Mouse (Mus musculus) stomach, postnatal 0 days (tissue): Measurements from ENCODE around the gene St6galnac5. TPM values are rescaled to one million over a fixed set of nuclear protein-coding genes. Genes with fewer than 3 reads are reported as not detected.

Source experiments
- ATAC-seq: fragments of 200-750 bp; cut with Nextera tagmentation; 2 replicates; pipeline ENCODE4 v1.8.0; 2017; ENCODE audit not compliant: low FRiP score, low TSS enrichment
- DNase-seq: peaks from one replicate; pipeline ENCODE4 v3.0.0-alpha.2; 2016; ENCODE audit warnings: low spot score
- H3K27ac ChIP-seq: fragments of 300-500 bp; sonication (generic); replicated peaks from 2 replicates; pipeline ENCODE4 v1.5.1; 2014; ENCODE audit warnings: mild to moderate bottlenecking, control low read depth
- H3K27me3 ChIP-seq: fragments of 300-500 bp; sonication (generic); 2 replicates; pipeline ENCODE4 v1.6.1; 2014; ENCODE audit warnings: low read length; ENCODE audit not compliant: control insufficient read depth, insufficient read depth
- H3K36me3 ChIP-seq: fragments of 300-500 bp; sonication (generic); 2 replicates; pipeline ENCODE4 v1.6.1; 2014; ENCODE audit warnings: low read length, mixed read lengths; ENCODE audit not compliant: control insufficient read depth, insufficient read depth
- H3K4me1 ChIP-seq: fragments of 300-500 bp; sonication (generic); replicated peaks from 2 replicates; pipeline ENCODE4 v1.6.1; 2014; ENCODE audit warnings: antibody characterized with exemption; ENCODE audit not compliant: control insufficient read depth, insufficient read depth
- H3K4me2 ChIP-seq: fragments of 300-500 bp; sonication (generic); replicated peaks from 2 replicates; pipeline ENCODE4 v1.6.1; 2014; ENCODE audit warnings: low read depth, mild to moderate bottlenecking, control low read depth, moderate library complexity
- H3K4me3 ChIP-seq: fragments of 300-500 bp; sonication (generic); 2 replicates; pipeline ENCODE4 v1.5.1; 2014; ENCODE audit warnings: low read depth, low read length, control low read depth
- H3K9ac ChIP-seq: fragments of 300-500 bp; sonication (generic); 2 replicates; pipeline ENCODE4 v1.6.1; 2014; ENCODE audit warnings: mild to moderate bottlenecking, low read length, control low read depth, mixed read lengths
- H3K9me3 ChIP-seq: fragments of 300-500 bp; sonication (generic); 2 replicates; pipeline ENCODE4 v1.6.1; 2016; ENCODE audit warnings: low read length; ENCODE audit not compliant: control insufficient read depth
- CTCF ChIP-seq: IDR thresholded peaks from 2 replicates; pipeline ENCODE4 v1.5.1; 2016; ENCODE audit warnings: antibody characterized with exemption, low read depth, mild to moderate bottlenecking, moderate library complexity
- EP300 ChIP-seq: optimal IDR thresholded peaks from 2 replicates; pipeline ENCODE3; 2016; ENCODE audit warnings: antibody characterized with exemption
- WGBS: fragments of 180-500 bp; shearing (Covaris S2); extraction: QIAGEN DNeasy Blood & Tissue Kit; methylation state at CpG from one replicate; pipeline ENCODE4 v1.1.7; 2014; 5-methylcytosine and 5-hydroxymethylcytosine counted together
- polyA plus RNA-seq: library from polyadenylated mRNA; unstranded; fragments of >200 nt; fragmentation: Nextera tagmentation; extraction: Ambion mirVana; gene quantifications from 2 replicates; pipeline ENCODE4 v1.2.1, GENCODE M21; 2015

Gene St6galnac5
- polyA plus RNA-seq, 1 experiment from 2014 or later = 0.57 TPM

DNA sequence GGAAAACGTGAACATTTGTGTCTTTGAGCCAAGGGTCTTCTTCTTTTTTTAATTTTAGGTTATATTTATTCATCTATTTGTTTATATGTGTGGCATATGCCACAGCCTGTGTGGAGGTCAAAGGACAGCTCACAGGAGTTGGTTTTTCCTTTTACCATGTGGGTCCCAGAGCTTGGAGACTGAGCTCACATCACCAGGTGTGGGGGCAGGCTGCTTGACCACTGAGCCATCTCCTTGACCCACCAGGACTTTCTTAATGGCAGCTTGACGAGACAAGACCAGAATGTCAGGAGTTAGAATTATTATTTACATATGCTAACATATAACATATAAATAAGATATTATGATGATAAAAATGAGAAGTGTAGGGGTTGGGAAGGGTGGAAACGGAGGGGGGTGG, 85.9 kb downstream of the St6galnac5 start:
- Histone ChIP-seq H3K27ac (no peak overlapping the region), H3K9me3 (no peaks in the 10 kb centered on the region), H3K4me3 (no peak overlapping the region), H3K4me1 (no peaks in the 10 kb centered on the region), H3K9ac (no peak overlapping the region), H3K27me3 (no peaks in the 10 kb centered on the region), H3K36me3 (no peaks in the 10 kb centered on the region), H3K4me2 (no peak overlapping the region)
- 66% methylated on average over 3 of the region's 3 CpGs for WGBS
- DNase-seq = no peak
- ATAC-seq = no peak
- TF ChIP-seq CTCF = no peak

DNA sequence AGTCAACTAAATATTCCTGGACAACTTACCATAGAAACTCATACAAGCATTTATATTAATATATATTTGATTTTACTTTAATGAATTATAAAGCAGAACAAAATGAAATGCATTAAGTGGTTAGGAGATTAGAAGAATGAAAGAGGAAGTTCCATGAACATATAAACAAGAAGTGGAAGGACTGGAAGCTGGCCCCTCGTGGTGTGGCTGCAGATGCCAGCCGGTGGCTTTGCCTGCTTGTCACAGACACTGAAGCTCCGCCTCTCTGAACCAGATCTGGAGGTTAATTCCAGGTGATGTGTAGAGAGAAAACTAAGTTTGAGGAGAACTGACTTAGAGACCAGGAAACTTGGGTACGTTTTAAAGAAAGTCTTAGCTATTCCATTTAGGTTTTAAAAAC, 87.1 kb downstream of the St6galnac5 start:
- Histone ChIP-seq H3K4me2 (no peak overlapping the region), H3K4me1 (no peaks in the 10 kb centered on the region), H3K4me3 (no peak overlapping the region), H3K9me3 (no peaks in the 10 kb centered on the region), H3K27me3 (no peaks in the 10 kb centered on the region), H3K27ac (no peak overlapping the region), H3K36me3 (no peaks in the 10 kb centered on the region), H3K9ac (no peak overlapping the region)
- no peak for DNase-seq
- TF ChIP-seq CTCF (no peak), EP300 (no peak)
- no peak for ATAC-seq
- 39% methylated on average over 4 of the region's 4 CpGs for WGBS

DNA sequence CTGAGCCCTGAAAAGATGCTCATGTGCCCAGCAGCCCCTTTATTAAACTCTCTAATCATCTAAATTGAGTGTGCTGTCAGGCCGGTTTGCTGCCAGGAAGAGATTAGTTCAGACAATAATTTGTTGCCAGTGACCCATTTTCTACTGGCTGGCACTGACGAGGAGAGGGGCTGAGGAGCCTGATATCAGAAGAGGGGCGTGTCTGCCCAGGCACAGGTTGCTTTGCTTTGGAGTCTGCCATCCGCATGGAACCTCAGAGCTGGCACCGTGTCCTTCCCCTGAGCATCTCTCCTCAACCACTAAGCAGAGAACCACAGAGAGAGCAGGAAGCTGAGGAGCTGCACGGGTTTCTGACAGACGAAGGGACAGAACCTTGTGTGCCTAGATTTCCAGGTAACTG, 93.9 kb downstream of the St6galnac5 start:
- Histone ChIP-seq H3K27ac (no peak overlapping the region), H3K4me2 (no peak overlapping the region), H3K27me3 (no peaks in the 10 kb centered on the region), H3K9ac (no peak overlapping the region), H3K4me3 (no peak overlapping the region), H3K4me1 (no peaks in the 10 kb centered on the region), H3K9me3 (no peaks in the 10 kb centered on the region), H3K36me3 (no peaks in the 10 kb centered on the region)
- TF ChIP-seq EP300 = no peak
- TF ChIP-seq CTCF = no peak
- DNase-seq (no peak), ATAC-seq (no peak)
- 69% methylated on average over 7 of the region's 7 CpGs for WGBS

DNA sequence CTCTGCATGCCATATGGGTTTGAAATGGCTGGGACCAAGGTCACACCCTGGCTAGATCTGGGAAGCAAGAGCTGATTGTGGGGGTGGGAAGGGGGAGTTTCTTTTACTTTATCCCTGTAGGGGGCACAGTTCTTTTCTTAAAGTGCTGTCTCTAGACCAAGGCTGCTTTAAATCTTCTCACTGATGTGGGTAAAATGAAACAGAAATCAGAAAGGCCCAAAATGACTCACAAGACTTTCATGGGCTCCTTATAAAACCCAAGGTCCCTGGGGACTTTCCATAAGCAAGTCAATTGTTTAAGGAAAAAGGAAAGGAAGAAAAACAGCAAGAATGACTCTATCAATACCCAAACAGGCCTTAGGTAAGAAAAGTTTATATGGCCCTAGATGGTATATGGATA, 95.3 kb downstream of the St6galnac5 start:
- H3K4me1 ChIP-seq = no peaks in the 10 kb centered on the region
- no peaks in the 10 kb centered on the region for H3K36me3 ChIP-seq
- H3K27ac ChIP-seq = no peak overlapping the region
- H3K9me3 ChIP-seq = no peaks in the 10 kb centered on the region
- ATAC-seq = no peak
- no peak overlapping the region for H3K9ac ChIP-seq
- no peak for DNase-seq
- TF ChIP-seq EP300 (no peak), CTCF (no peak)
- H3K4me2 ChIP-seq = no peak overlapping the region
- H3K27me3 ChIP-seq = no peaks in the 10 kb centered on the region; the same call in 1 of the 2 replicates
- H3K4me3 ChIP-seq = no peak overlapping the region

DNA sequence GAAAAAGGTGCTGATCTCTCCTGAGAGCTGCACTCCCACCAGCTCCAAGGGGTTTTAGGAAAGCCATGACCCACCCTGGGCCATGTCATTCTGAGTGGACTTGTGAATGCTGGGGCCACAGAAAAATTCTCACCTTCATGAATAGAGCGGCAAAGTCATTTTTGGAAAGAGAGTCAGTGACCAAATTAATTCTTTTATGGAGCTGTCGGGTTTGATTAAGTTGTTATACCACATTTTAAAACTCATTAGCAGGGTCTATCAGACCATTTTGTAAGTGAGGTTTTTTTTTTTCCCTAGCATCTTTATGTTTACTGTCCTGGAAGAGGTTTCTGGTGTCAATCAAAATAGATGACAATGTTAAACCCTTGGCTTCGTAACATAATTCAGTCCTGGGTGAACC, 98.5 kb downstream of the St6galnac5 start:
- Histone ChIP-seq H3K4me3 (no peak overlapping the region), H3K9me3 (no peaks in the 10 kb centered on the region), H3K4me2 (no peak overlapping the region), H3K27ac (no peak overlapping the region), H3K9ac (no peak overlapping the region), H3K27me3 (no peaks in the 10 kb centered on the region; the same call in 1 of the 2 replicates), H3K36me3 (no peaks in the 10 kb centered on the region), H3K4me1 (no peaks in the 10 kb centered on the region)
- ATAC-seq (no peak), DNase-seq (no peak)
- TF ChIP-seq EP300 = no peak
- TF ChIP-seq CTCF = no peak
- WGBS = 85% methylated on average over 3 of the region's 3 CpGs

DNA sequence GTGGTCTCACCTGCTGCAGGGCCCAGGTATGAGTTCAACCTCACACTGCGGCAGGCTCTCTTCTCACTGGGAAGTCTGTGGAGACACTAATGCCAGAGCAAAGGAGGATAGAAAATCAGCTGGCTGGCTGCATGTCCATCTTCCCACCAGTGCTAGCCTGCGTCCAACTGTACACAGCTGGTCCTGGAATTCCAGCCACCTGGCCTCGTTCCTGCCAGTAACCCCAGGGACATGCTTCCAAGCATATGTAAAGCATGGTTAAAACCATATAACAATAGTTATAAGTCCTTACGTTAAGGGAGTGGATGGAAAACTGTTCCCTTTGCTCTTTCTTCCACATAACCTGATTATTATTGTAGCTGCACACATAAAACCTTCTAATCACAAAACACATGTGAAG, 100.3 kb downstream of the St6galnac5 start:
- Histone ChIP-seq H3K36me3 (no peaks in the 10 kb centered on the region), H3K4me2 (no peak overlapping the region), H3K9ac (no peak overlapping the region), H3K4me3 (no peak overlapping the region), H3K9me3 (no peaks in the 10 kb centered on the region), H3K4me1 (no peaks in the 10 kb centered on the region), H3K27me3 (no peaks in the 10 kb centered on the region; the same call in 1 of the 2 replicates), H3K27ac (no peak overlapping the region)
- WGBS = 65% methylated on average over 4 of the region's 4 CpGs
- no peak for TF ChIP-seq EP300
- TF ChIP-seq CTCF = no peak
- ATAC-seq (no peak), DNase-seq (no peak)
